In the genomic region with DNA sequence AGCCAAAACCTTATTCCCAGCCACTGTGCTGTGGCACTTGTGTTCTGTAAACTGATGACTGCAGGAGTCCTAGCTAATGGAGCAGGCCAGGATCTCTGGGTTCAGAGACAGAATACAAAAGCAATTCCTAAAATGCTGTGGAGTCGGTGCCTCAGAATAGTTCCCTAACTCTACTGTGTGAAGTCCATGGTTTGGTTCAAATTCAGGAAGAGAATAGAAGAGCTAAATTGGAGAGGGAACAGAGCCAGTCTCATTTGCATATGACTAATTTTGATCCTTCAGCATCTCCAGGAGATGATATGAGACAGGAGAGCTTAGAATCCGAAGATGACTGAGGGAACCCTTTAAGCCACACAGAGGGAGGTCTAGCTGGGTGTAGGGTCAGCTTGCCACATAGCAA, we compare ENCODE assay signal across 21 mouse cellular contexts.
"Had no signal": no experiment of that assay in that cellular context is flagged by ENCODE, and none has a peak within 500 bp of the region (broad histone marks: within the 10 kb centered on the region; RNA-seq: fewer than 3 reads in every experiment).

No protein-coding gene starts in this region.

- H3K9ac ChIP-seq: limb, embryonic 12.5 days; limb, embryonic 15.5 days; liver, embryonic 14.5 days; liver, postnatal 0 days; lung, embryonic 15.5 days; midbrain, embryonic 13.5 days; stomach, embryonic 15.5 days had no signal

- ATAC-seq: liver, postnatal 0 days; midbrain, embryonic 13.5 days; midbrain, embryonic 16.5 days had no signal

- DNase-seq: kidney, adult 9 months; kidney, postnatal 14 days; kidney, postnatal 4 days; layer of hippocampus, adult 9-11 months; liver, postnatal 0 days; lung, postnatal 10 days; lung, postnatal 36 days; right cerebral cortex, postnatal 14 days; spleen, adult 18-20 months; thymus, adult 18-20 months; thymus, postnatal 36 days had no signal

- H3K27me3 ChIP-seq: limb, embryonic 12.5 days; limb, embryonic 15.5 days; midbrain, embryonic 13.5 days; stomach, embryonic 15.5 days had no signal

- H3K27ac ChIP-seq: limb, embryonic 12.5 days; limb, embryonic 15.5 days; liver, embryonic 14.5 days; lung, embryonic 15.5 days; midbrain, embryonic 10.5 days; midbrain, embryonic 13.5 days; stomach, embryonic 15.5 days had no signal

- H3K36me3 ChIP-seq: limb, embryonic 12.5 days; limb, embryonic 15.5 days; lung, embryonic 15.5 days; midbrain, embryonic 10.5 days; midbrain, embryonic 13.5 days; stomach, embryonic 15.5 days had no signal

- H3K9me3 ChIP-seq: limb, embryonic 12.5 days; limb, embryonic 15.5 days; lung, embryonic 15.5 days; megakaryocyte, embryonic 14.5 days; midbrain, embryonic 10.5 days; midbrain, embryonic 13.5 days; stomach, embryonic 15.5 days had no signal

- H3K4me3 ChIP-seq: limb, embryonic 12.5 days; limb, embryonic 15.5 days; lung, embryonic 15.5 days; megakaryocyte, embryonic 14.5 days; midbrain, embryonic 10.5 days; midbrain, embryonic 13.5 days; stomach, embryonic 15.5 days had no signal

- H3K4me2 ChIP-seq: limb, embryonic 12.5 days; limb, embryonic 15.5 days; liver, embryonic 11.5 days; lung, embryonic 15.5 days; midbrain, embryonic 13.5 days; stomach, embryonic 15.5 days had no signal
